Comparison of ENCODE assay signal across 20 mouse cellular contexts in the genomic region with DNA sequence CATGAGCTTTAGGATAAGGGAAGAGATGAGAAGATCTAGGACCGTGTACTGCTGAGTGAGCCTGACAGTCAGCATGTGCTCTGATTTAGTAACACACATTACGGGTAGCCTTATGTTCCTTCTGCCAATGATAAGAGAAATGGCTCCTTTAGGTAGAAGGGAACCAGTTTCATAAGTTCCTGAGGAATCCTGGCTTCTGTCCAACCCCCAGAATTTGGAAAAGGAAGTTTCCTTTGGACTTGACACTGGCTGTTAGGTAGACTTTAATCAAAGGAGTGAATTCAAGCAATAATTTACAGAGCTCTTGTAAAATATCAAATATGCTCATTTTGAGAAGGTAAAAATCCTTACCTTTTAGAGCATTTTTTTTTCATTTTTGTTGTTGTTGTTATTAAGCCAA.
A peak's percentile ranks its signal among the peaks of the same experiment; 100 is the strongest.
DNase-seq lines count a peak whose midpoint lies in the region.
"Had no signal": no experiment of that assay in that cellular context is flagged by ENCODE, and none has a peak within 500 bp of the region (broad histone marks: within the 10 kb centered on the region; RNA-seq: fewer than 3 reads in every experiment).

No protein-coding gene starts in this region.

- no peak overlapping the region for H3K27ac ChIP-seq in heart, embryonic 10.5 days
- H3K27ac ChIP-seq: forebrain, embryonic 10.5 days; forebrain, embryonic 13.5 days; hindbrain, embryonic 12.5 days; hindbrain, embryonic 15.5 days had no signal

- H3K4me3 ChIP-seq in heart, embryonic 10.5 days = no peak overlapping the region
- H3K4me3 ChIP-seq: forebrain, embryonic 10.5 days; forebrain, embryonic 13.5 days; hindbrain, embryonic 12.5 days; hindbrain, embryonic 15.5 days had no signal

- H3K36me3 ChIP-seq in heart, embryonic 10.5 days = no peaks in the 10 kb centered on the region
- H3K36me3 ChIP-seq: forebrain, embryonic 10.5 days; G1E; hindbrain, embryonic 12.5 days; hindbrain, embryonic 15.5 days had no signal

- H3K9me3 ChIP-seq in heart, embryonic 10.5 days = no peaks in the 10 kb centered on the region
- H3K9me3 ChIP-seq: forebrain, embryonic 10.5 days; forebrain, embryonic 13.5 days; G1E; hindbrain, embryonic 12.5 days; hindbrain, embryonic 15.5 days had no signal

- WGBS in heart, embryonic 10.5 days = 61% methylated on average over 2 of the region's 2 CpGs

- peak; percentile 51 for DNase-seq in heart, embryonic 10.5 days (ENCODE audit: low spot score)
- no peak for DNase-seq in heart, adult 18-20 months
- peak; percentile 83 for DNase-seq in kidney, adult 9 months
- no peak for DNase-seq in kidney, postnatal 4 days
- peak; percentile 39 to 45 for DNase-seq in kidney, postnatal 36 days
- DNase-seq in kidney, adult 18-20 months = no peak
- peak; percentile 15 for DNase-seq in adipocyte (ENCODE audit: low spot score)
- no peak for DNase-seq in Muller cell, postnatal 12 days (ENCODE audit: inconsistent ontology term)
- DNase-seq: adrenal gland, postnatal 14 days; B cell, adult 2 months; cerebellum, adult 11-12 months; cerebellum, adult 8-10 months; cerebellum, postnatal 10 days; gastrocnemius, postnatal 10 days; gastrocnemius, postnatal 36 days had no signal

- H3K4me1 ChIP-seq in heart, embryonic 10.5 days = peaks cover 13% of the 10 kb centered on the region
- H3K4me1 ChIP-seq: hindbrain, embryonic 12.5 days; hindbrain, embryonic 15.5 days had no signal

- no peaks in the 10 kb centered on the region for H3K27me3 ChIP-seq in heart, embryonic 10.5 days (ENCODE audit: insufficient read depth, poor library complexity, severe bottlenecking)
- H3K27me3 ChIP-seq: forebrain, embryonic 13.5 days; hindbrain, embryonic 12.5 days; hindbrain, embryonic 15.5 days had no signal

Comparison
In these comparisons a context has a peak if more than half of its experiments do, and no peak if none do; other contexts are left out.
1. DNase-seq: peak in heart, embryonic 10.5 days (single experiment), kidney, adult 9 months (single experiment), kidney, postnatal 36 days (2 of 2) and adipocyte (single experiment); none in heart, adult 18-20 months (0 of 2), kidney, postnatal 4 days (0 of 2), kidney, adult 18-20 months (single experiment) and Muller cell, postnatal 12 days (single experiment).